Mouse (Mus musculus): ENCODE results near the gene Trcg1. TPM values are rescaled to one million over a fixed set of nuclear protein-coding genes. Genes with fewer than 3 reads are reported as not detected.

Gene Trcg1
- polyA plus RNA-seq, 1 experiment from 2014 or later, result not detected

GRCm38 (mm10) chr9:57251139-57251538, 14.8 kb downstream of the Trcg1 start:
- H3K4me2 ChIP-seq (ENCODE audit: low read depth, severe bottlenecking), result no peak overlapping the region
- no peaks in the 10 kb centered on the region for H3K27me3 ChIP-seq (ENCODE audit: control insufficient read depth, insufficient read depth, low read length)
- no peak for ATAC-seq (ENCODE audit: insufficient number of reproducible peaks, low FRiP score, low TSS enrichment, low read depth)
- WGBS, result 89% methylated on average over 2 of the region's 2 CpGs
- no peak overlapping the region for H3K4me3 ChIP-seq (ENCODE audit: low read depth, low read length)
- peaks cover 17% of the 10 kb centered on the region for H3K36me3 ChIP-seq (ENCODE audit: control insufficient read depth, insufficient read depth, low read length)
- no peaks in the 10 kb centered on the region for H3K9me3 ChIP-seq (ENCODE audit: control insufficient read depth, low read length)
- H3K27ac ChIP-seq (replicated peaks; ENCODE audit: low read depth, low read length), result no peak overlapping the region
- H3K9ac ChIP-seq (ENCODE audit: low read length), result no peak overlapping the region
- H3K4me1 ChIP-seq (ENCODE audit: control insufficient read depth, insufficient read depth, low read length), result no peaks in the 10 kb centered on the region
- DNase-seq (ENCODE audit: low spot score), result no peak

GRCm38 (mm10) chr9:57254061-57254460, 17.7 kb downstream of the Trcg1 start:
- Histone ChIP-seq H3K9me3 (ENCODE audit: control insufficient read depth, low read length) (no peaks in the 10 kb centered on the region), H3K4me3 (ENCODE audit: low read depth, low read length) (no peak overlapping the region), H3K4me1 (ENCODE audit: control insufficient read depth, insufficient read depth, low read length) (no peaks in the 10 kb centered on the region), H3K9ac (ENCODE audit: low read length) (no peak overlapping the region), H3K36me3 (ENCODE audit: control insufficient read depth, insufficient read depth, low read length) (peaks cover 28% of the 10 kb centered on the region), H3K4me2 (ENCODE audit: low read depth, severe bottlenecking) (no peak overlapping the region), H3K27me3 (ENCODE audit: control insufficient read depth, insufficient read depth, low read length) (no peaks in the 10 kb centered on the region), H3K27ac (replicated peaks; ENCODE audit: low read depth, low read length) (no peak overlapping the region)
- ATAC-seq (ENCODE audit: insufficient number of reproducible peaks, low FRiP score, low TSS enrichment, low read depth), result no peak
- no peak for DNase-seq (ENCODE audit: low spot score)
- 88% methylated on average over 7 of the region's 7 CpGs for whole genome bisulfite sequencing

GRCm38 (mm10) chr9:57254823-57255495, 18.6 kb downstream of the Trcg1 start:
- no peak overlapping the region for H3K9ac ChIP-seq (ENCODE audit: low read length)
- H3K36me3 ChIP-seq (ENCODE audit: control insufficient read depth, insufficient read depth, low read length), result peaks cover 28% of the 10 kb centered on the region
- WGBS, result 93% methylated on average over 9 of the region's 9 CpGs
- H3K4me2 ChIP-seq (ENCODE audit: low read depth, severe bottlenecking), result no peak overlapping the region
- DNase-seq (ENCODE audit: low spot score) (no peak), ATAC-seq (ENCODE audit: insufficient number of reproducible peaks, low FRiP score, low TSS enrichment, low read depth) (no peak)
- H3K4me1 ChIP-seq (ENCODE audit: control insufficient read depth, insufficient read depth, low read length), result no peaks in the 10 kb centered on the region
- no peaks in the 10 kb centered on the region for H3K9me3 ChIP-seq (ENCODE audit: control insufficient read depth, low read length)
- no peak overlapping the region for H3K27ac ChIP-seq (replicated peaks; ENCODE audit: low read depth, low read length)
- no peaks in the 10 kb centered on the region for H3K27me3 ChIP-seq (ENCODE audit: control insufficient read depth, insufficient read depth, low read length)
- no peak overlapping the region for H3K4me3 ChIP-seq (ENCODE audit: low read depth, low read length)

GRCm38 (mm10) chr9:57256309-57256708, 20.0 kb downstream of the Trcg1 start:
- no peak overlapping the region for H3K4me2 ChIP-seq (ENCODE audit: low read depth, severe bottlenecking)
- H3K4me1 ChIP-seq (ENCODE audit: control insufficient read depth, insufficient read depth, low read length), result peaks cover 5% of the 10 kb centered on the region; the same call in 1 of the 2 replicates
- H3K27ac ChIP-seq (replicated peaks; ENCODE audit: low read depth, low read length), result no peak overlapping the region
- DNase-seq (ENCODE audit: low spot score) (no peak), ATAC-seq (ENCODE audit: insufficient number of reproducible peaks, low FRiP score, low TSS enrichment, low read depth) (no peak)
- WGBS, result 96% methylated on average over 20 of the region's 20 CpGs
- peaks cover 28% of the 10 kb centered on the region for H3K36me3 ChIP-seq (ENCODE audit: control insufficient read depth, insufficient read depth, low read length)
- H3K9ac ChIP-seq (ENCODE audit: low read length), result no peak overlapping the region
- no peaks in the 10 kb centered on the region for H3K9me3 ChIP-seq (ENCODE audit: control insufficient read depth, low read length)
- no peaks in the 10 kb centered on the region for H3K27me3 ChIP-seq (ENCODE audit: control insufficient read depth, insufficient read depth, low read length)
- H3K4me3 ChIP-seq (ENCODE audit: low read depth, low read length), result no peak overlapping the region

GRCm38 (mm10) chr9:57256861-57257260, 20.5 kb downstream of the Trcg1 start:
- no peak for DNase-seq (ENCODE audit: low spot score)
- Histone ChIP-seq H3K27ac (replicated peaks; ENCODE audit: low read depth, low read length) (no peak overlapping the region), H3K4me2 (ENCODE audit: low read depth, severe bottlenecking) (no peak overlapping the region), H3K4me3 (ENCODE audit: low read depth, low read length) (no peak overlapping the region), H3K27me3 (ENCODE audit: control insufficient read depth, insufficient read depth, low read length) (no peaks in the 10 kb centered on the region), H3K9ac (ENCODE audit: low read length) (no peak overlapping the region), H3K4me1 (ENCODE audit: control insufficient read depth, insufficient read depth, low read length) (peaks cover 9% of the 10 kb centered on the region; the same call in 1 of the 2 replicates), H3K9me3 (ENCODE audit: control insufficient read depth, low read length) (no peaks in the 10 kb centered on the region), H3K36me3 (ENCODE audit: control insufficient read depth, insufficient read depth, low read length) (peaks cover 28% of the 10 kb centered on the region)
- no peak for ATAC-seq (ENCODE audit: insufficient number of reproducible peaks, low FRiP score, low TSS enrichment, low read depth)
- whole genome bisulfite sequencing, result 94% methylated on average over 11 of the region's 11 CpGs

- H3K4me2 ChIP-seq (ENCODE audit: low read depth, severe bottlenecking), result no peak overlapping the region
- peaks cover 28% of the 10 kb centered on the region for H3K36me3 ChIP-seq (ENCODE audit: control insufficient read depth, insufficient read depth, low read length)
- H3K4me1 ChIP-seq (ENCODE audit: control insufficient read depth, insufficient read depth, low read length), result peaks cover 9% of the 10 kb centered on the region
- H3K27me3 ChIP-seq (ENCODE audit: control insufficient read depth, insufficient read depth, low read length), result no peaks in the 10 kb centered on the region
- no peak for DNase-seq (ENCODE audit: low spot score)
- no peak overlapping the region for H3K4me3 ChIP-seq (ENCODE audit: low read depth, low read length)
- H3K27ac ChIP-seq (replicated peaks; ENCODE audit: low read depth, low read length), result no peak overlapping the region
- H3K9ac ChIP-seq (ENCODE audit: low read length), result no peak overlapping the region
- ATAC-seq (ENCODE audit: insufficient number of reproducible peaks, low FRiP score, low TSS enrichment, low read depth), result no peak
- H3K9me3 ChIP-seq (ENCODE audit: control insufficient read depth, low read length), result no peaks in the 10 kb centered on the region
- 95% methylated on average over 9 of the region's 9 CpGs for WGBS
These were observed 21.3 kb downstream of the Trcg1 start for GRCm38 (mm10) chr9:57257627-57258026.

- Histone ChIP-seq H3K4me3 (ENCODE audit: low read depth, low read length) (no peak overlapping the region), H3K9ac (ENCODE audit: low read length) (no peak overlapping the region), H3K4me1 (ENCODE audit: control insufficient read depth, insufficient read depth, low read length) (peaks cover 9% of the 10 kb centered on the region), H3K27me3 (ENCODE audit: control insufficient read depth, insufficient read depth, low read length) (no peaks in the 10 kb centered on the region), H3K9me3 (ENCODE audit: control insufficient read depth, low read length) (no peaks in the 10 kb centered on the region), H3K36me3 (ENCODE audit: control insufficient read depth, insufficient read depth, low read length) (peaks cover 14% of the 10 kb centered on the region), H3K4me2 (ENCODE audit: low read depth, severe bottlenecking) (no peak overlapping the region), H3K27ac (replicated peaks; ENCODE audit: low read depth, low read length) (no peak overlapping the region)
- no peak for ATAC-seq (ENCODE audit: insufficient number of reproducible peaks, low FRiP score, low TSS enrichment, low read depth)
- DNase-seq (ENCODE audit: low spot score), result peak; percentile 95
- 6% methylated on average over 3 of the region's 3 CpGs for WGBS
These were observed 23.4 kb downstream of the Trcg1 start for GRCm38 (mm10) chr9:57259736-57260135.

GRCm38 (mm10) chr9:57260940-57261339, 24.6 kb downstream of the Trcg1 start:
- ATAC-seq (ENCODE audit: insufficient number of reproducible peaks, low FRiP score, low TSS enrichment, low read depth) (no peak), DNase-seq (ENCODE audit: low spot score) (no peak)
- Histone ChIP-seq H3K36me3 (ENCODE audit: control insufficient read depth, insufficient read depth, low read length) (peaks cover 12% of the 10 kb centered on the region), H3K27me3 (ENCODE audit: control insufficient read depth, insufficient read depth, low read length) (no peaks in the 10 kb centered on the region), H3K4me3 (ENCODE audit: low read depth, low read length) (peak overlapping the region; percentile 85), H3K4me2 (ENCODE audit: low read depth, severe bottlenecking) (peak overlapping the region; percentile 97), H3K27ac (replicated peaks; ENCODE audit: low read depth, low read length) (no peak overlapping the region), H3K9ac (ENCODE audit: low read length) (peak overlapping the region; percentile 84), H3K9me3 (ENCODE audit: control insufficient read depth, low read length) (no peaks in the 10 kb centered on the region), H3K4me1 (ENCODE audit: control insufficient read depth, insufficient read depth, low read length) (peaks cover 9% of the 10 kb centered on the region)
- 9% methylated on average over 12 of the region's 12 CpGs for WGBS

GRCm38 (mm10) chr9:57261516-57261912, 25.2 kb downstream of the Trcg1 start:
- H3K27ac ChIP-seq (replicated peaks; ENCODE audit: low read depth, low read length), result no peak overlapping the region
- ATAC-seq (ENCODE audit: insufficient number of reproducible peaks, low FRiP score, low TSS enrichment, low read depth), result 0 out of 2 replicates have a peak, but pooled peaks have one; percentile 10
- H3K9ac ChIP-seq (ENCODE audit: low read length), result peak overlapping the region; percentile 84
- peak; percentile 62 for DNase-seq (ENCODE audit: low spot score)
- WGBS, result under 1% methylated on average over 26 of the region's 26 CpGs
- no peaks in the 10 kb centered on the region for H3K27me3 ChIP-seq (ENCODE audit: control insufficient read depth, insufficient read depth, low read length)
- H3K9me3 ChIP-seq (ENCODE audit: control insufficient read depth, low read length), result no peaks in the 10 kb centered on the region
- H3K4me1 ChIP-seq (ENCODE audit: control insufficient read depth, insufficient read depth, low read length), result peaks cover 14% of the 10 kb centered on the region
- peak overlapping the region; percentile 85 for H3K4me3 ChIP-seq (ENCODE audit: low read depth, low read length)
- H3K36me3 ChIP-seq (ENCODE audit: control insufficient read depth, insufficient read depth, low read length), result peaks cover 7% of the 10 kb centered on the region
- peak overlapping the region; percentile 97 for H3K4me2 ChIP-seq (ENCODE audit: low read depth, severe bottlenecking)

All from limb, embryonic 11.5 days (tissue).